Mouse (Mus musculus): ENCODE measurements around the gene 2010111I01Rik. TPM values are rescaled to one million over a fixed set of nuclear protein-coding genes. Genes with fewer than 3 reads are reported as not detected.

The 2010111I01Rik gene
- total and polyA plus RNA-seq, 2 experiments, result 40.8 to 78.1 TPM

DNA sequence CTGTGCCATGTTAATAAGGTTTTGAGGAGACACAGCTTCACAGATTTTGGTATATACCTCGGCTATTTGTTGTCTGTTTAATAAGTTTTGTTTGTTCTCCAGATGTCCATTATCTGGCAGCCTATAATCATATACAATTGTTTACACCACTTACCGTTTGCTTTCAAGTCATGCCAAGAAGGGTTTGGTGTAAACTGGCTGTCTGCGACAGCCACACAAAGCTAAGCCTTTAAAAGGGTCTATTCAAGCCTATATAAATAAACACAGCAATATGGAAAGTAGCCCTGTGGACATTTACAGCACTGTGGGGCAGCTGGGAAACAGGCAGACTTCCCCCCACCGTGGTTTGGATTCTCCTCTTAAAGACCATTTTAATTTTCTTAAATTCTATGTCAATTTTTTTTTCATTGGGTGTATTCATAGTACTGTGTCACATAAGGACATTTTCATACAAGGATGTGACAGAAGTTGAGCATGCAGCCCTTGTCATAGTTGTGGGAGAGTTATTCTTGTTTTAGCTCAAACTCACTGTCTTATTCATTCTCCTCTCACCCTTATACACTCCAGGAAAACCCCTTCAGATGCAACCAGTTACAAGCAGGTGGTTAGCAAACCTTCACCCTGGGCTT lies 15.0 kb upstream of the 2010111I01Rik start:
- no peak for TF ChIP-seq CTCF (IDR thresholded peaks at IDR 0.05; ENCODE audit: low read depth, low read length)
- TF ChIP-seq POLR2A (IDR thresholded peaks at IDR 0.05; ENCODE audit: extremely low read depth, insufficient read depth, low read length), result no peak
- H3K9ac ChIP-seq (ENCODE audit: low read depth, low read length), result no peak overlapping the region
- no peak overlapping the region for H3K27ac ChIP-seq (replicated peaks; ENCODE audit: insufficient read depth, low read depth, low read length)
- H3K27me3 ChIP-seq (ENCODE audit: control insufficient read depth, insufficient read depth, low read length), result no peaks in the 10 kb centered on the region
- no peaks in the 10 kb centered on the region for H3K79me2 ChIP-seq (ENCODE audit: control insufficient read depth, insufficient read depth, low read length)
- no peak for DNase-seq (ENCODE audit: extremely low read depth, low read depth, low spot score)
- H3K36me3 ChIP-seq (ENCODE audit: control insufficient read depth, insufficient read depth, low read length), result no peaks in the 10 kb centered on the region
- no peak overlapping the region for H3K4me3 ChIP-seq (ENCODE audit: insufficient read depth, low read depth, low read length)
- WGBS, result 50% methylated on average over 4 of the region's 4 CpGs
- H3K4me1 ChIP-seq (ENCODE audit: control insufficient read depth, insufficient read depth, low read length), result no peaks in the 10 kb centered on the region

DNA sequence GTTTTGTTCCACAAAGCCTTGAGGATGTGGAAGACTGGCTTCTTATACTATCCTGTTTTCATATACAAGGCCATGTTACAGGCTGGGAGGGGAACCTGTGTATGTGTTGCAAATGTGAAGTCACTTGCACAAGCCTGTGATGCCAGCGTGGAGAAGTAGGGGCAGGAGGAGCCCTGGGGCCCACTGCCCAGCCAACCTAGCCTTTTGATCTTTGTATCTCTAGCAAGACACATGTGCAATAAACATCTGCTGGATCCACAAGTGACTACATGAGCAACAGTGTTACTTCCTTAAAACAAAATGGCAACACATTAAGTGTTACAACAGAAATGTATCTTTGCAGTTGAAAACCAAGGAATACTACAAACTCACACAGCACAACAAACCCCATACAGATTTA lies 13.1 kb upstream of the 2010111I01Rik start:
- Histone ChIP-seq H3K9ac (ENCODE audit: low read depth, low read length) (no peak overlapping the region), H3K27ac (replicated peaks; ENCODE audit: insufficient read depth, low read depth, low read length) (no peak overlapping the region)
- DNase-seq (ENCODE audit: extremely low read depth, low read depth, low spot score), result no peak

DNA sequence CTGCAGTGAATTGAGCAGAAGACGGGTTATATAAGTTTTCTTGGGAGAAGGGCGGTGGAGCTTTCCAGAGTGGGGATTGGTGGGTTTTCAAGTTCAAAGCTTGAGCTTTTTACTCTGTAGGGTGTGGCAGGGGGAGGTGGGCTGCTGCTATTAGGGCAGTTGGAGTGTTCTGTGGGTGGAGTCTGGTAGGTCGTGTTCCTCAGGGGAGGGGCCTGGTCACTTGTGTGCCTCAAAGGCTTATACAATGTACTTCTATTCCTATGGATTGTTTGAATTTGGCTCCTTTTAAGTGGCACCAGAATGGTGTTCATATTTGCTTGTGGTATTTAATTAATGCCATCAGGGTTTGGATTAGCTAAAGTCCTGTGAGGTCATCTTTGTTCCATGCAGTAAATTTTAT lies 12.6 kb upstream of the 2010111I01Rik start:
- TF ChIP-seq CTCF (IDR thresholded peaks at IDR 0.05; ENCODE audit: low read depth, low read length) (no peak), POLR2A (IDR thresholded peaks at IDR 0.05; ENCODE audit: extremely low read depth, insufficient read depth, low read length) (no peak)
- H3K27ac ChIP-seq (replicated peaks; ENCODE audit: insufficient read depth, low read depth, low read length), result no peak overlapping the region
- no peaks in the 10 kb centered on the region for H3K4me1 ChIP-seq (ENCODE audit: control insufficient read depth, insufficient read depth, low read length)
- H3K79me2 ChIP-seq (ENCODE audit: control insufficient read depth, insufficient read depth, low read length), result no peaks in the 10 kb centered on the region
- no peak for DNase-seq (ENCODE audit: extremely low read depth, low read depth, low spot score)
- WGBS, result 90% methylated on average over 3 of the region's 3 CpGs
- H3K9ac ChIP-seq (ENCODE audit: low read depth, low read length), result no peak overlapping the region
- no peak overlapping the region for H3K4me3 ChIP-seq (ENCODE audit: insufficient read depth, low read depth, low read length)
- H3K27me3 ChIP-seq (ENCODE audit: control insufficient read depth, insufficient read depth, low read length), result no peaks in the 10 kb centered on the region
- no peaks in the 10 kb centered on the region for H3K36me3 ChIP-seq (ENCODE audit: control insufficient read depth, insufficient read depth, low read length)

More for the DNA sequence above, 13.1 kb upstream of the 2010111I01Rik start:
- TF ChIP-seq CTCF (IDR thresholded peaks at IDR 0.05; ENCODE audit: low read depth, low read length) (no peak), POLR2A (IDR thresholded peaks at IDR 0.05; ENCODE audit: extremely low read depth, insufficient read depth, low read length) (no peak)
- Histone ChIP-seq H3K79me2 (ENCODE audit: control insufficient read depth, insufficient read depth, low read length) (no peaks in the 10 kb centered on the region), H3K36me3 (ENCODE audit: control insufficient read depth, insufficient read depth, low read length) (no peaks in the 10 kb centered on the region), H3K4me3 (ENCODE audit: insufficient read depth, low read depth, low read length) (no peak overlapping the region), H3K27me3 (ENCODE audit: control insufficient read depth, insufficient read depth, low read length) (no peaks in the 10 kb centered on the region), H3K4me1 (ENCODE audit: control insufficient read depth, insufficient read depth, low read length) (no peaks in the 10 kb centered on the region)
- WGBS, result 86% methylated on average over 1 of the region's 1 CpGs

DNA sequence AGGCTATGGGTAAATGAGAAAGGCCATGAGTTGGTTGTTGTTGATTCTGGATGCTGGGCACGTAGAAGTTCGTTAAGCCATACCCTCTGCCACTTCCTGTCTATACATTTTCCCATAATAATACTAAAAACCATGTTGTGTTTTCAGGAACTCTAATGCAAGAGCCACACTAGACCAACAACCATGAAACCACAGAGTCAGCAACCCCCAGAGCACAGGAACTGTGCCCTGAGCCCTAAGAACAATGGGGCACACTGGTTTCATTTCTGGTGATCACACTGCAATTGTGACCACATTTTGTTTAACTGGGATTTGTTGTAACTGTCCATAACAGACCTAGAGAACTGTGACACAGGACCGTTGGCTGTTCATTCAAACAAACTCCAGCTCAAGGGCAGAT lies 12.1 kb upstream of the 2010111I01Rik start:
- H3K79me2 ChIP-seq (ENCODE audit: control insufficient read depth, insufficient read depth, low read length), result no peaks in the 10 kb centered on the region
- DNase-seq (ENCODE audit: extremely low read depth, low read depth, low spot score), result no peak
- H3K27me3 ChIP-seq (ENCODE audit: control insufficient read depth, insufficient read depth, low read length), result no peaks in the 10 kb centered on the region
- TF ChIP-seq POLR2A (IDR thresholded peaks at IDR 0.05; ENCODE audit: extremely low read depth, insufficient read depth, low read length) (no peak), CTCF (IDR thresholded peaks at IDR 0.05; ENCODE audit: low read depth, low read length) (no peak)
- WGBS, result 86% methylated on average over 3 of the region's 3 CpGs
- H3K4me1 ChIP-seq (ENCODE audit: control insufficient read depth, insufficient read depth, low read length), result no peaks in the 10 kb centered on the region
- no peak overlapping the region for H3K4me3 ChIP-seq (ENCODE audit: insufficient read depth, low read depth, low read length)
- H3K36me3 ChIP-seq (ENCODE audit: control insufficient read depth, insufficient read depth, low read length), result no peaks in the 10 kb centered on the region
- H3K9ac ChIP-seq (ENCODE audit: low read depth, low read length), result no peak overlapping the region
- H3K27ac ChIP-seq (replicated peaks; ENCODE audit: insufficient read depth, low read depth, low read length), result no peak overlapping the region

DNA sequence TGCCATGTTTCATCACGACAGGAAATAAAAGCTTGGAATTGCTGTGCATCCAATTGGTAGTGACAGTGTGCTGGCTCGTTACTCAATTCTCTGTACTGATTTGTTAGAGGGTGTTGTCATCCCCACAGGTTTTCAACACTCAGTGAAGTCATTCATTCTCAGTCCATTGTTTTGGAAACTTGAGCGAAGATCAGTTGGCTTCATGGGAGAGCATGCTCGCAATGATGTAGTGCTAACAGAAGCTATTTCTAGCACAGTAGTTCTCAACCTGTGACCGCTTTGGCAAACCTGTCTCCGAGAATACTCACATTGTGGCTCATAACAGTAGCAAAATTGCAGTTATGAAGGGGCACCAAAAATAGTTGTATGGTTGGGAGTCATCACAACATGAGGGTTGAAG lies 8.7 kb upstream of the 2010111I01Rik start:
- no peaks in the 10 kb centered on the region for H3K4me1 ChIP-seq (ENCODE audit: control insufficient read depth, insufficient read depth, low read length)
- no peak overlapping the region for H3K27ac ChIP-seq (replicated peaks; ENCODE audit: insufficient read depth, low read depth, low read length)
- H3K4me3 ChIP-seq (ENCODE audit: insufficient read depth, low read depth, low read length), result no peak overlapping the region
- no peak for TF ChIP-seq POLR2A (IDR thresholded peaks at IDR 0.05; ENCODE audit: extremely low read depth, insufficient read depth, low read length)
- no peak for TF ChIP-seq CTCF (IDR thresholded peaks at IDR 0.05; ENCODE audit: low read depth, low read length)
- H3K79me2 ChIP-seq (ENCODE audit: control insufficient read depth, insufficient read depth, low read length), result no peaks in the 10 kb centered on the region
- no peaks in the 10 kb centered on the region for H3K36me3 ChIP-seq (ENCODE audit: control insufficient read depth, insufficient read depth, low read length)
- no peak overlapping the region for H3K9ac ChIP-seq (ENCODE audit: low read depth, low read length)
- no peaks in the 10 kb centered on the region for H3K27me3 ChIP-seq (ENCODE audit: control insufficient read depth, insufficient read depth, low read length)
- DNase-seq (ENCODE audit: extremely low read depth, low read depth, low spot score), result no peak
- 93% methylated on average over 6 of the region's 6 CpGs for WGBS

DNA sequence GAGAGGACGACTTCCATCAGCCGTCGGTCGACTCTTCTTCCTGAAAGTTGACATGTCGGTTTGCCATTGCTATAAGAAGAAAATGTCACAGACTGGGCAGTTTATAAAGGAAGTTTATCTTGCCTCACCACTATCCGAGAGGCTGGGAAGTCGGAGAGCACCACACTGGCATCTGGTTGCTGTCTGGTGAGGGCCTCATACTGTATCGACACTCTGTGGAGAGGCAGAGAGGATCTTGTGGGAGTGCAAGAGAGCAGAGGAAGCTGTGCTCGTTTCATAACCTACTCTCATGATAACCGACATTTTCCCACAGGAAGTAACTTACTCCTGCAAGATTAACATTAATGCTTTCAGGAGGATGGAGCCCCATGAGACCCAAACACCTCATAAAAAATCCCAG lies 7.9 kb upstream of the 2010111I01Rik start:
- Histone ChIP-seq H3K79me2 (ENCODE audit: control insufficient read depth, insufficient read depth, low read length) (no peaks in the 10 kb centered on the region), H3K9ac (ENCODE audit: low read depth, low read length) (no peak overlapping the region), H3K4me1 (ENCODE audit: control insufficient read depth, insufficient read depth, low read length) (no peaks in the 10 kb centered on the region), H3K4me3 (ENCODE audit: insufficient read depth, low read depth, low read length) (no peak overlapping the region), H3K36me3 (ENCODE audit: control insufficient read depth, insufficient read depth, low read length) (no peaks in the 10 kb centered on the region), H3K27me3 (ENCODE audit: control insufficient read depth, insufficient read depth, low read length) (no peaks in the 10 kb centered on the region), H3K27ac (replicated peaks; ENCODE audit: insufficient read depth, low read depth, low read length) (no peak overlapping the region)
- no peak for DNase-seq (ENCODE audit: extremely low read depth, low read depth, low spot score)
- WGBS, result 64% methylated on average over 10 of the region's 10 CpGs
- no peak for TF ChIP-seq CTCF (IDR thresholded peaks at IDR 0.05; ENCODE audit: low read depth, low read length)
- no peak for TF ChIP-seq POLR2A (IDR thresholded peaks at IDR 0.05; ENCODE audit: extremely low read depth, insufficient read depth, low read length)
